Mouse (Mus musculus) telencephalon, adult 2 months (tissue): Measurements from ENCODE around the gene Map3k14.
A peak's percentile ranks its signal among the peaks of the same experiment; 100 is the strongest.
"Not testable (repeated sequence)": the region's sequence is repeated elsewhere in the genome, so short reads cannot be mapped to it uniquely, and the experiment has no call there.

ENCODE experiments used
- DNase-seq: peaks from one replicate; pipeline ENCODE4 v3.0.0-alpha.2; 2011; ENCODE audit warnings: low read depth, low spot score

Gene Map3k14

GRCm38 (mm10) chr11:103246731-103247290, 20.5 kb downstream of the Map3k14 start:
- no peak for DNase-seq

GRCm38 (mm10) chr11:103246081-103246730, 21.1 kb downstream of the Map3k14 start:
- DNase-seq = no peak

GRCm38 (mm10) chr11:103244856-103245255, 22.4 kb downstream of the Map3k14 start:
- DNase-seq = no peak

GRCm38 (mm10) chr11:103240740-103241139, 26.5 kb downstream of the Map3k14 start:
- DNase-seq = no peak

- no peak for DNase-seq
These were observed 29.5 kb downstream of the Map3k14 start for GRCm38 (mm10) chr11:103237757-103238156.

- no peak for DNase-seq
These were observed 30.4 kb downstream of the Map3k14 start for GRCm38 (mm10) chr11:103236903-103237302.

GRCm38 (mm10) chr11:103236431-103236830, 30.8 kb downstream of the Map3k14 start:
- no peak for DNase-seq

GRCm38 (mm10) chr11:103235702-103236101, 31.6 kb downstream of the Map3k14 start:
- DNase-seq = no peak

GRCm38 (mm10) chr11:103234447-103234846, 32.8 kb downstream of the Map3k14 start:
- DNase-seq = no peak

GRCm38 (mm10) chr11:103232966-103233365, 34.3 kb downstream of the Map3k14 start:
- DNase-seq = no peak

GRCm38 (mm10) chr11:103231367-103231766, 35.9 kb downstream of the Map3k14 start:
- no peak for DNase-seq

GRCm38 (mm10) chr11:103230626-103231025, 36.6 kb downstream of the Map3k14 start:
- no peak for DNase-seq

GRCm38 (mm10) chr11:103229608-103230007, 37.7 kb downstream of the Map3k14 start:
- DNase-seq = no peak

- DNase-seq = no peak
These were observed 43.3 kb downstream of the Map3k14 start for GRCm38 (mm10) chr11:103223951-103224456.

- peak; percentile 80 for DNase-seq
These were observed 43.8 kb downstream of the Map3k14 start for GRCm38 (mm10) chr11:103223444-103223843.

- DNase-seq = not testable (repeated sequence)
These were observed 44.6 kb downstream of the Map3k14 start for GRCm38 (mm10) chr11:103222718-103223117.

GRCm38 (mm10) chr11:103221437-103221836, 45.8 kb downstream of the Map3k14 start:
- DNase-seq = no peak

- DNase-seq = no peak
These were observed 47.3 kb downstream of the Map3k14 start for GRCm38 (mm10) chr11:103219995-103220394.

- DNase-seq = no peak
These were observed 48.0 kb downstream of the Map3k14 start for GRCm38 (mm10) chr11:103219259-103219658.

- DNase-seq = no peak
These were observed 48.8 kb downstream of the Map3k14 start for GRCm38 (mm10) chr11:103218517-103218901.

GRCm38 (mm10) chr11:103217790-103218516, 49.3 kb downstream of the Map3k14 start, which contains the start of gene Spata32:
Gene Spata32 (minus strand): TSS chr11:103218432.
- no peak for DNase-seq

- DNase-seq = no peak
These were observed 51.9 kb downstream of the Map3k14 start for GRCm38 (mm10) chr11:103215355-103215754.

- no peak for DNase-seq
These were observed 53.6 kb downstream of the Map3k14 start for GRCm38 (mm10) chr11:103213712-103214111.
